Mouse (Mus musculus) C2C12 (cell line): ENCODE results near the gene Cisd3.

Experiments
- CTCF ChIP-seq: IDR thresholded peaks from one replicate; pipeline ENCODE4 v1.5.1; 2011; ENCODE audit not compliant: control insufficient read depth, insufficient read depth, insufficient read length
- MAX ChIP-seq: IDR thresholded peaks from one replicate; pipeline ENCODE4 v1.6.1; 2011; ENCODE audit warnings: mild to moderate bottlenecking, control low read depth
- MYOD1 ChIP-seq: IDR thresholded peaks from one replicate; pipeline ENCODE4 v1.6.1; 2011; ENCODE audit warnings: low read depth; ENCODE audit not compliant: control insufficient read depth, insufficient read length
- USF1 ChIP-seq: IDR thresholded peaks from one replicate; pipeline ENCODE4 v1.6.1; 2011; ENCODE audit warnings: low read depth, mild to moderate bottlenecking, control low read depth, moderate library complexity

- TF ChIP-seq CTCF (no peak), MAX (no peak), USF1 (no peak), MYOD1 (no peak)
Observed at GRCm38 (mm10) chr11:97657184-97657945, 28.3 kb upstream of the Cisd3 start.
